Mouse (Mus musculus): ENCODE data around the gene Syt2. TPM values are rescaled to one million over a fixed set of nuclear protein-coding genes. Genes with fewer than 3 reads are reported as not detected.
A peak's percentile ranks its signal among the peaks of the same experiment; 100 is the strongest.

The Syt2 gene
- polyA plus RNA-seq, 1 experiment from 2014 or later, result 1.6 TPM

GRCm38 (mm10) chr1:134784481-134784880, 138.0 kb downstream of the Syt2 start:
- no peak overlapping the region for H3K27ac ChIP-seq (ENCODE audit: low read length)
- H3K27me3 ChIP-seq (ENCODE audit: insufficient read depth, low read length), result no peaks in the 10 kb centered on the region
- H3K4me1 ChIP-seq (ENCODE audit: insufficient read depth, low read length), result peaks cover 11% of the 10 kb centered on the region; the same call in 1 of the 2 replicates
- no peaks in the 10 kb centered on the region for H3K36me3 ChIP-seq (ENCODE audit: insufficient read depth, low read length)
- H3K4me3 ChIP-seq (ENCODE audit: low read length), result no peak overlapping the region
- no peaks in the 10 kb centered on the region for H3K9me3 ChIP-seq (ENCODE audit: low read length)
- WGBS, result 80% methylated on average over 6 of the region's 6 CpGs
- H3K9ac ChIP-seq (replicated peaks; ENCODE audit: low read length), result no peak overlapping the region
- no peak overlapping the region for H3K4me2 ChIP-seq (replicated peaks; ENCODE audit: low read depth, low read length)
- ATAC-seq (ENCODE audit: low FRiP score, low TSS enrichment), result no peak

GRCm38 (mm10) chr1:134784911-134785310, 138.4 kb downstream of the Syt2 start:
- H3K9ac ChIP-seq (replicated peaks; ENCODE audit: low read length), result no peak overlapping the region
- ATAC-seq (ENCODE audit: low FRiP score, low TSS enrichment), result no peak
- H3K4me3 ChIP-seq (ENCODE audit: low read length), result no peak overlapping the region
- no peak overlapping the region for H3K27ac ChIP-seq (ENCODE audit: low read length)
- no peaks in the 10 kb centered on the region for H3K27me3 ChIP-seq (ENCODE audit: insufficient read depth, low read length)
- no peaks in the 10 kb centered on the region for H3K36me3 ChIP-seq (ENCODE audit: insufficient read depth, low read length)
- H3K4me1 ChIP-seq (ENCODE audit: insufficient read depth, low read length), result peaks cover 11% of the 10 kb centered on the region; the same call in 1 of the 2 replicates
- H3K9me3 ChIP-seq (ENCODE audit: low read length), result no peaks in the 10 kb centered on the region
- 92% methylated on average over 1 of the region's 1 CpGs for WGBS
- no peak overlapping the region for H3K4me2 ChIP-seq (replicated peaks; ENCODE audit: low read depth, low read length)

- Histone ChIP-seq H3K36me3 (ENCODE audit: insufficient read depth, low read length) (no peaks in the 10 kb centered on the region), H3K4me1 (ENCODE audit: insufficient read depth, low read length) (0 out of 2 replicates have a peak, but pooled peaks cover 8% of the 10 kb centered on the region), H3K27me3 (ENCODE audit: insufficient read depth, low read length) (no peaks in the 10 kb centered on the region), H3K9ac (replicated peaks; ENCODE audit: low read length) (no peak overlapping the region), H3K4me2 (replicated peaks; ENCODE audit: low read depth, low read length) (no peak overlapping the region), H3K9me3 (ENCODE audit: low read length) (no peaks in the 10 kb centered on the region), H3K4me3 (ENCODE audit: low read length) (no peak overlapping the region), H3K27ac (ENCODE audit: low read length) (no peak overlapping the region)
- no peak for ATAC-seq (ENCODE audit: low FRiP score, low TSS enrichment)
- WGBS, result 55% methylated on average over 7 of the region's 7 CpGs
Measured at GRCm38 (mm10) chr1:134788096-134788495, 141.6 kb downstream of the Syt2 start.

- Histone ChIP-seq H3K4me3 (ENCODE audit: low read length) (no peak overlapping the region), H3K4me2 (replicated peaks; ENCODE audit: low read depth, low read length) (no peak overlapping the region), H3K9ac (replicated peaks; ENCODE audit: low read length) (no peak overlapping the region), H3K27me3 (ENCODE audit: insufficient read depth, low read length) (no peaks in the 10 kb centered on the region), H3K36me3 (ENCODE audit: insufficient read depth, low read length) (no peaks in the 10 kb centered on the region), H3K9me3 (ENCODE audit: low read length) (no peaks in the 10 kb centered on the region), H3K27ac (ENCODE audit: low read length) (no peak overlapping the region), H3K4me1 (ENCODE audit: insufficient read depth, low read length) (0 out of 2 replicates have a peak, but pooled peaks cover 9% of the 10 kb centered on the region)
- WGBS, result 82% methylated on average over 2 of the region's 2 CpGs
- ATAC-seq (ENCODE audit: low FRiP score, low TSS enrichment), result no peak
Measured at GRCm38 (mm10) chr1:134790716-134791439, 144.4 kb downstream of the Syt2 start.

- ATAC-seq (ENCODE audit: low FRiP score, low TSS enrichment), result no peak
- no peak overlapping the region for H3K9ac ChIP-seq (replicated peaks; ENCODE audit: low read length)
- H3K27ac ChIP-seq (ENCODE audit: low read length), result no peak overlapping the region
Measured at GRCm38 (mm10) chr1:134791456-134791855, 145.0 kb downstream of the Syt2 start.

GRCm38 (mm10) chr1:134796076-134796475, 149.6 kb downstream of the Syt2 start:
- Histone ChIP-seq H3K27ac (ENCODE audit: low read length) (no peak overlapping the region), H3K4me2 (replicated peaks; ENCODE audit: low read depth, low read length) (no peak overlapping the region), H3K36me3 (ENCODE audit: insufficient read depth, low read length) (no peaks in the 10 kb centered on the region), H3K4me3 (ENCODE audit: low read length) (no peak overlapping the region), H3K9ac (replicated peaks; ENCODE audit: low read length) (no peak overlapping the region), H3K27me3 (ENCODE audit: insufficient read depth, low read length) (no peaks in the 10 kb centered on the region), H3K4me1 (ENCODE audit: insufficient read depth, low read length) (peaks cover 13% of the 10 kb centered on the region), H3K9me3 (ENCODE audit: low read length) (no peaks in the 10 kb centered on the region)
- no peak for ATAC-seq (ENCODE audit: low FRiP score, low TSS enrichment)
- 78% methylated on average over 1 of the region's 1 CpGs for WGBS

More at GRCm38 (mm10) chr1:134791456-134791855, 145.0 kb downstream of the Syt2 start:
- no peak overlapping the region for H3K4me2 ChIP-seq (replicated peaks; ENCODE audit: low read depth, low read length)
- H3K9me3 ChIP-seq (ENCODE audit: low read length), result no peaks in the 10 kb centered on the region
- no peak overlapping the region for H3K4me3 ChIP-seq (ENCODE audit: low read length)
- H3K36me3 ChIP-seq (ENCODE audit: insufficient read depth, low read length), result no peaks in the 10 kb centered on the region
- no peaks in the 10 kb centered on the region for H3K27me3 ChIP-seq (ENCODE audit: insufficient read depth, low read length)
- H3K4me1 ChIP-seq (ENCODE audit: insufficient read depth, low read length), result 0 out of 2 replicates have a peak, but pooled peaks cover 8% of the 10 kb centered on the region

- WGBS, result 78% methylated on average over 3 of the region's 3 CpGs
- peaks cover 17% of the 10 kb centered on the region for H3K4me1 ChIP-seq (ENCODE audit: insufficient read depth, low read length)
- H3K27me3 ChIP-seq (ENCODE audit: insufficient read depth, low read length), result no peaks in the 10 kb centered on the region
- H3K9ac ChIP-seq (replicated peaks; ENCODE audit: low read length), result no peak overlapping the region
- H3K4me3 ChIP-seq (ENCODE audit: low read length), result no peak overlapping the region
- H3K4me2 ChIP-seq (replicated peaks; ENCODE audit: low read depth, low read length), result no peak overlapping the region
- H3K9me3 ChIP-seq (ENCODE audit: low read length), result no peaks in the 10 kb centered on the region
- no peak overlapping the region for H3K27ac ChIP-seq (ENCODE audit: low read length)
- no peaks in the 10 kb centered on the region for H3K36me3 ChIP-seq (ENCODE audit: insufficient read depth, low read length)
- ATAC-seq (ENCODE audit: low FRiP score, low TSS enrichment), result no peak
Measured at GRCm38 (mm10) chr1:134796536-134796935, 150.1 kb downstream of the Syt2 start.

GRCm38 (mm10) chr1:134801758-134802157, 155.3 kb downstream of the Syt2 start:
- H3K27me3 ChIP-seq (ENCODE audit: insufficient read depth, low read length), result no peaks in the 10 kb centered on the region
- H3K4me3 ChIP-seq (ENCODE audit: low read length), result no peak overlapping the region; the same call in 1 of the 2 replicates
- H3K9ac ChIP-seq (replicated peaks; ENCODE audit: low read length), result 0 out of 2 replicates have a peak overlapping the region, but pooled peaks have one; percentile 36
- H3K4me2 ChIP-seq (replicated peaks; ENCODE audit: low read depth, low read length), result peak overlapping the region; percentile 31
- H3K27ac ChIP-seq (ENCODE audit: low read length), result peak overlapping the region; percentile 36; the same call in 1 of the 2 replicates
- no peak for ATAC-seq (ENCODE audit: low FRiP score, low TSS enrichment)
- H3K36me3 ChIP-seq (ENCODE audit: insufficient read depth, low read length), result no peaks in the 10 kb centered on the region
- 87% methylated on average over 7 of the region's 7 CpGs for WGBS
- no peaks in the 10 kb centered on the region for H3K9me3 ChIP-seq (ENCODE audit: low read length)
- H3K4me1 ChIP-seq (ENCODE audit: insufficient read depth, low read length), result peaks cover 34% of the 10 kb centered on the region

- peak overlapping the region; percentile 11 for H3K4me2 ChIP-seq (replicated peaks; ENCODE audit: low read depth, low read length)
- H3K36me3 ChIP-seq (ENCODE audit: insufficient read depth, low read length), result no peaks in the 10 kb centered on the region
- peaks cover 40% of the 10 kb centered on the region for H3K4me1 ChIP-seq (ENCODE audit: insufficient read depth, low read length)
- H3K27me3 ChIP-seq (ENCODE audit: insufficient read depth, low read length), result no peaks in the 10 kb centered on the region
- peak; percentile 31; the same call in 1 of the 2 replicates for ATAC-seq (ENCODE audit: low FRiP score, low TSS enrichment)
- no peaks in the 10 kb centered on the region for H3K9me3 ChIP-seq (ENCODE audit: low read length)
- H3K27ac ChIP-seq (ENCODE audit: low read length), result peak overlapping the region; percentile 65
- 45% methylated on average over 16 of the region's 16 CpGs for WGBS
- peak overlapping the region; percentile 3; the same call in 1 of the 2 replicates for H3K4me3 ChIP-seq (ENCODE audit: low read length)
- peak overlapping the region; percentile 18; the same call in 1 of the 2 replicates for H3K9ac ChIP-seq (replicated peaks; ENCODE audit: low read length)
Measured at GRCm38 (mm10) chr1:134803286-134804117, 157.0 kb downstream of the Syt2 start.
